Mouse (Mus musculus): Measurements from ENCODE around the gene Ak2.

The Ak2 gene

GRCm38 (mm10) chr4:129048501-129049305 lies 56.9 kb downstream of the Ak2 start:
- peak; percentile 86 for DNase-seq (ENCODE audit: low spot score)

GRCm38 (mm10) chr4:129049306-129050011 lies 57.7 kb downstream of the Ak2 start:
- DNase-seq (ENCODE audit: low spot score) = no peak

- DNase-seq (ENCODE audit: low spot score) = no peak
These were observed 58.6 kb downstream of the Ak2 start for GRCm38 (mm10) chr4:129050365-129050764.

- no peak for DNase-seq (ENCODE audit: low spot score)
These were observed 59.2 kb downstream of the Ak2 start for GRCm38 (mm10) chr4:129050901-129051417.

GRCm38 (mm10) chr4:129051461-129052183 lies 59.9 kb downstream of the Ak2 start:
- DNase-seq (ENCODE audit: low spot score) = no peak

GRCm38 (mm10) chr4:129054757-129055156 lies 63.0 kb downstream of the Ak2 start:
- DNase-seq (ENCODE audit: low spot score) = no peak

GRCm38 (mm10) chr4:129055562-129055961 lies 63.8 kb downstream of the Ak2 start:
- no peak for DNase-seq (ENCODE audit: low spot score)

- DNase-seq (ENCODE audit: low spot score) = peak; percentile 99
These were observed 65.9 kb downstream of the Ak2 start for GRCm38 (mm10) chr4:129057533-129058206.

- DNase-seq (ENCODE audit: low spot score) = peak; percentile 55
These were observed 66.7 kb downstream of the Ak2 start, which contains the start of gene Rnf19b for GRCm38 (mm10) chr4:129058207-129059092. Gene Rnf19b (plus strand): TSS chr4:129058271.

GRCm38 (mm10) chr4:129059125-129059551 lies 67.4 kb downstream of the Ak2 start:
- no peak for DNase-seq (ENCODE audit: low spot score)

GRCm38 (mm10) chr4:129059922-129060321 lies 68.2 kb downstream of the Ak2 start:
- no peak for DNase-seq (ENCODE audit: low spot score)
